Mouse (Mus musculus): ENCODE data around the gene Rora. TPM values are rescaled to one million over a fixed set of nuclear protein-coding genes. Genes with fewer than 3 reads are reported as not detected.

Gene Rora
- polyA plus RNA-seq, 1 experiment from 2014 or later: 8.9 TPM

GRCm38 (mm10) chr9:69004514-69004913 is 350.9 kb downstream of the Rora start:
- Histone ChIP-seq H3K27ac (no peak overlapping the region), H3K36me3 (no peaks in the 10 kb centered on the region), H3K4me2 (no peak overlapping the region), H3K9me3 (replicated peaks) (no peaks in the 10 kb centered on the region), H3K27me3 (no peaks in the 10 kb centered on the region), H3K4me3 (replicated peaks) (no peak overlapping the region), H3K4me1 (no peaks in the 10 kb centered on the region), H3K9ac (no peak overlapping the region)
- WGBS: 77% methylated on average over 9 of the region's 9 CpGs
- no peak for ATAC-seq (replicated peaks; ENCODE audit: low FRiP score)

GRCm38 (mm10) chr9:69006666-69007065 is 353.1 kb downstream of the Rora start:
- no peaks in the 10 kb centered on the region for H3K4me1 ChIP-seq
- ATAC-seq (replicated peaks; ENCODE audit: low FRiP score): no peak
- H3K4me3 ChIP-seq (replicated peaks): no peak overlapping the region
- no peak overlapping the region for H3K9ac ChIP-seq
- no peaks in the 10 kb centered on the region for H3K27me3 ChIP-seq
- H3K4me2 ChIP-seq: no peak overlapping the region
- WGBS: 49% methylated on average over 3 of the region's 3 CpGs
- H3K9me3 ChIP-seq (replicated peaks): no peaks in the 10 kb centered on the region
- no peak overlapping the region for H3K27ac ChIP-seq
- no peaks in the 10 kb centered on the region for H3K36me3 ChIP-seq

GRCm38 (mm10) chr9:69008706-69009105 is 355.1 kb downstream of the Rora start:
- 81% methylated on average over 2 of the region's 2 CpGs for WGBS
- no peaks in the 10 kb centered on the region for H3K4me1 ChIP-seq
- H3K4me2 ChIP-seq: no peak overlapping the region
- no peak overlapping the region for H3K9ac ChIP-seq
- no peak for ATAC-seq (replicated peaks; ENCODE audit: low FRiP score)
- no peaks in the 10 kb centered on the region for H3K27me3 ChIP-seq
- no peaks in the 10 kb centered on the region for H3K36me3 ChIP-seq
- no peak overlapping the region for H3K4me3 ChIP-seq (replicated peaks)
- H3K27ac ChIP-seq: no peak overlapping the region
- no peaks in the 10 kb centered on the region for H3K9me3 ChIP-seq (replicated peaks)

DNA sequence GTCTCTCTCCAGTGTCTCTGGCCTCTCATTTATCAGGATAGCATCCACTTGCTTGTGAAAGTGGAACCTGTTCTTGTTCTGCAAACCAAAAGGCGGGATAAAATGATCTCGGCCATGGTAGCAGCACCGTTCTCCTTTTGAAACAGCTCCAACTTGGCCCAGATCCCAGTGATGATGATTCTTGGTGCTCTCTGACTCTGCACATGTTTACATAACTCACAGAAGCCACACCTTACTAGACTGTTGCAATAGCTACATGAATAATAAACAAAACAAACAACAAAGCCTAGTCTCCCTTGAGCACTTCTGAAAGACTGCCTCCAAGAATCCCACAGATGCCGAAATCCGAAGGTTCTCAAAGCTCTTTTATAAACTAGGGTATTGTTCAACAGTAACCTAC is 357.3 kb downstream of the Rora start:
- no peak overlapping the region for H3K4me2 ChIP-seq
- no peaks in the 10 kb centered on the region for H3K4me1 ChIP-seq
- no peak overlapping the region for H3K9ac ChIP-seq
- H3K36me3 ChIP-seq: no peaks in the 10 kb centered on the region
- no peak overlapping the region for H3K27ac ChIP-seq
- no peak overlapping the region for H3K4me3 ChIP-seq (replicated peaks)
- H3K27me3 ChIP-seq: no peaks in the 10 kb centered on the region
- no peaks in the 10 kb centered on the region for H3K9me3 ChIP-seq (replicated peaks)
- ATAC-seq (replicated peaks; ENCODE audit: low FRiP score): no peak
- WGBS: 74% methylated on average over 5 of the region's 5 CpGs

DNA sequence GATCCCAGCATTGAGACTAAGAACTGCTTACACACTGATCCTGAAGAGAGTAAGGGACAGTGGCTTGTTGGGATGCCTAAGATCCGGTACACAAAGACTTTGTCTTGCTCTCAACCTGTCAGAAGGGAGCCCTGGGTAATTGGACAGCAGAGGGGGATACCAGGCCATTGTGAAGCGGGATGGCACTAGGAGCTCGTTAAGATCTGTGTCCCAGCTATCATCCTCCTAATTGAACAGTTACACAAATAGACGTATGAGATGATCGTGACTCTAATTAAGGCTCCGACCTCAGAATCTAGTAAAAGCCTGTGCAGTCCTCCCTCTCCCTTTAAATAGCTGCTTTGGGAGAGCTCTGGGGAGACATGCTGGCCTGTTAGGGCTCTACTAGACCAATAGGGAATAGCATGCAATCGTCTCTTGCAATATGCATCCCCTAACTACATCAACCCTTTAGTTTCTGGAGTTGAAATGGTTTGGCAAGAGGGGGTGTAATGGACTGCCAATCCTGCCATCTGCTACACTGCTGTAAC is 359.7 kb downstream of the Rora start:
- Histone ChIP-seq H3K27me3 (no peaks in the 10 kb centered on the region), H3K4me2 (no peak overlapping the region), H3K4me1 (no peaks in the 10 kb centered on the region), H3K9ac (no peak overlapping the region), H3K27ac (no peak overlapping the region), H3K36me3 (no peaks in the 10 kb centered on the region), H3K9me3 (replicated peaks) (no peaks in the 10 kb centered on the region), H3K4me3 (replicated peaks) (no peak overlapping the region)
- WGBS: 86% methylated on average over 7 of the region's 7 CpGs
- ATAC-seq (replicated peaks; ENCODE audit: low FRiP score): no peak

DNA sequence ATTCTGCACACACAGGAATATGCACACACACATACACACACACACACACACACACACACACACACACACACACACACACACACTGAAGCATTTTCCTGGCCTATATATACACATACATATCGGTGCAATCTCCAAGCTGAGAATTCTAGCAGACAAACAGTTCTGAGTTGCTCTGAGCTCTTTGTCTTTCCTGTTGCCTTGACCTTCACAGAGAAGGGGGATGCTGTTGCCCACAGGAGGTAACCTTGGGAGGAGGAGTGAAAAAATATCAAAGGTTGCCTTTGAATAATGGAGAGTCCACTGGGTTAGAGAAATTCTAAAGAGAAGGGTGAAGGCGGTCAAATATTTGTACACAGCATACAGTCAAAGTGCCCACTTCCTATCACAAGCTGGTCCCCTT is 360.6 kb downstream of the Rora start:
- H3K9me3 ChIP-seq (replicated peaks): no peaks in the 10 kb centered on the region
- H3K36me3 ChIP-seq: no peaks in the 10 kb centered on the region
- WGBS: 95% methylated on average over 2 of the region's 2 CpGs
- H3K4me3 ChIP-seq (replicated peaks): no peak overlapping the region
- no peaks in the 10 kb centered on the region for H3K4me1 ChIP-seq
- ATAC-seq (replicated peaks; ENCODE audit: low FRiP score): no peak
- no peak overlapping the region for H3K27ac ChIP-seq
- H3K27me3 ChIP-seq: no peaks in the 10 kb centered on the region
- H3K9ac ChIP-seq: no peak overlapping the region
- no peak overlapping the region for H3K4me2 ChIP-seq

DNA sequence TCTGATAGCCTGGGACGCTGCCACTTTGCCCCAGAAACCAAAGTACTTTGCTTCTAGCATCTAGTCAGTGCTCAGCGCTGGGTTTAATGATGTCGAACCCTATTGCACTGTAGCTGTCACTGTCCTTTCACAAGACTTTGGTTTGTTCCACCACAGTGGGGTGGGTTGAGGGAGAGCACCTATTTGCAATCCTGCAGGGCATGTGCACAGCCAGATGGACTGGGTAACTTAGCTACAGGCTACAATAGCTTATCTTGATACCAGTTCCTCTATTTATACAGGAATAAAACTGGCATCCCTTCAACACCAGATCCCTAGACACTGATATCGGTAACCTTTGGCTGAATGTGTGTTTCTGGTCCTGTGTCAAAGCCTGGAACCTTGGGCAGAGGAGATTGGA is 366.8 kb downstream of the Rora start:
- H3K36me3 ChIP-seq: no peaks in the 10 kb centered on the region
- H3K4me2 ChIP-seq: no peak overlapping the region
- H3K4me1 ChIP-seq: no peaks in the 10 kb centered on the region
- no peak overlapping the region for H3K9ac ChIP-seq
- ATAC-seq (replicated peaks; ENCODE audit: low FRiP score): no peak
- WGBS: 95% methylated on average over 4 of the region's 4 CpGs
- no peak overlapping the region for H3K4me3 ChIP-seq (replicated peaks)
- H3K27ac ChIP-seq: no peak overlapping the region
- H3K27me3 ChIP-seq: no peaks in the 10 kb centered on the region
- no peaks in the 10 kb centered on the region for H3K9me3 ChIP-seq (replicated peaks)

- Histone ChIP-seq H3K4me2 (no peak overlapping the region), H3K36me3 (no peaks in the 10 kb centered on the region), H3K9ac (no peak overlapping the region), H3K9me3 (replicated peaks) (no peaks in the 10 kb centered on the region), H3K4me3 (replicated peaks) (no peak overlapping the region), H3K27ac (no peak overlapping the region), H3K27me3 (no peaks in the 10 kb centered on the region), H3K4me1 (no peaks in the 10 kb centered on the region)
- 94% methylated on average over 1 of the region's 1 CpGs for WGBS
- no peak for ATAC-seq (replicated peaks; ENCODE audit: low FRiP score)
Observed at GRCm38 (mm10) chr9:69021482-69021881, 367.9 kb downstream of the Rora start.

DNA sequence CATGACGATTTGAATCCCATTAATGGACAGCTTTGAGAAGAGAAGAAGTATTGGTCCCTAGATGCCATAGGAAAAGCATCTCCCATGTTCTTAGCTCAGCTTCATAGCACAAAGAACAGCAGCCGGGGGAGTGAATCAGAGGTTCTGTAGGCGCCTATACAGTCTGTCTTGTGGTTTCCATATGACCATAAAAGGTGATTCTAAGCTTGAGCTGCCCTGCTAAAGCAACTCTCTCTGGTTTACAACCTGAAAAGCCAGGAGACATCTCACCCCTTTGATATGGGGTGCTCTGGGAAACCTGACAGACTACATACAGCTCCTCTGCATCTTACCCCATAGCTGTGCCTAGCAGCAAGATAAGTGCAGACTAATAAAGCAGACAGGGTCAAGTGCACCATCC is 369.7 kb downstream of the Rora start:
- no peak overlapping the region for H3K4me3 ChIP-seq (replicated peaks)
- no peak overlapping the region for H3K4me2 ChIP-seq
- H3K27ac ChIP-seq: no peak overlapping the region
- H3K4me1 ChIP-seq: no peaks in the 10 kb centered on the region
- WGBS: 63% methylated on average over 3 of the region's 3 CpGs
- H3K27me3 ChIP-seq: no peaks in the 10 kb centered on the region
- H3K36me3 ChIP-seq: no peaks in the 10 kb centered on the region
- no peak for ATAC-seq (replicated peaks; ENCODE audit: low FRiP score)
- H3K9me3 ChIP-seq (replicated peaks): no peaks in the 10 kb centered on the region
- no peak overlapping the region for H3K9ac ChIP-seq

- 77% methylated on average over 4 of the region's 4 CpGs for WGBS
- no peak overlapping the region for H3K4me2 ChIP-seq
- H3K9ac ChIP-seq: no peak overlapping the region
- ATAC-seq (replicated peaks; ENCODE audit: low FRiP score): no peak
- H3K4me1 ChIP-seq: no peaks in the 10 kb centered on the region
- no peak overlapping the region for H3K4me3 ChIP-seq (replicated peaks)
- H3K9me3 ChIP-seq (replicated peaks): no peaks in the 10 kb centered on the region
- no peak overlapping the region for H3K27ac ChIP-seq
- no peaks in the 10 kb centered on the region for H3K27me3 ChIP-seq
- no peaks in the 10 kb centered on the region for H3K36me3 ChIP-seq
Observed at GRCm38 (mm10) chr9:69028177-69028576, 374.6 kb downstream of the Rora start.

DNA sequence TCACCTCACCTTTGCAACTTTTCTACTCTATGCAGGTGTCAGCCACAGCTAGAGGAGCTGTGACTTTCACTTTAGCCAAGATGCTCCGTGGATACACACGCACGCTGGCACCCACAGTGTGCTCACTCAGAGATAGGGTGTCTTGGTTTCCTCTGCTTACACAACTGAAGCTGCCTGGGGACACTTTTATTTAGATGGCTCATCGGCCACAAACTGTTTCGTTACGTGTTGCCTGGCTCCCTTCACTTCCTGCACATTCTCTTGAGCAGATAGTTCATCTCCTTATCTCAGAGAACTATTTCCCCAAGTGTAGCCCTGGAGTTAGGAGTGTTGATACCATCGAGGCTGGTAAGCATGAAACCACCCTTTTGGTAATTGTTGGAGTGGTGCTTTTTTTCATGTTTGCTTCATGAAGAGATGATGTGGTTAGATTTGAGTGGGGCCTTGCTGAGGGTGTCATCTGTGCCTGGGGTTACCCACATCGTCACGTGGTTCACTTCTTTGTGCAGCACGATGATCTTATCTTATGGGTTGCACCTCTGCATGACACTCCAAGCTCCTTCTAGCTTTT is 380.8 kb downstream of the Rora start:
- ATAC-seq (replicated peaks; ENCODE audit: low FRiP score): no peak
- H3K4me3 ChIP-seq (replicated peaks): no peak overlapping the region
- no peaks in the 10 kb centered on the region for H3K9me3 ChIP-seq (replicated peaks)
- H3K9ac ChIP-seq: no peak overlapping the region
- H3K27ac ChIP-seq: no peak overlapping the region
- 87% methylated on average over 10 of the region's 10 CpGs for WGBS
- H3K36me3 ChIP-seq: no peaks in the 10 kb centered on the region
- H3K4me1 ChIP-seq: no peaks in the 10 kb centered on the region
- H3K27me3 ChIP-seq: no peaks in the 10 kb centered on the region
- no peak overlapping the region for H3K4me2 ChIP-seq

DNA sequence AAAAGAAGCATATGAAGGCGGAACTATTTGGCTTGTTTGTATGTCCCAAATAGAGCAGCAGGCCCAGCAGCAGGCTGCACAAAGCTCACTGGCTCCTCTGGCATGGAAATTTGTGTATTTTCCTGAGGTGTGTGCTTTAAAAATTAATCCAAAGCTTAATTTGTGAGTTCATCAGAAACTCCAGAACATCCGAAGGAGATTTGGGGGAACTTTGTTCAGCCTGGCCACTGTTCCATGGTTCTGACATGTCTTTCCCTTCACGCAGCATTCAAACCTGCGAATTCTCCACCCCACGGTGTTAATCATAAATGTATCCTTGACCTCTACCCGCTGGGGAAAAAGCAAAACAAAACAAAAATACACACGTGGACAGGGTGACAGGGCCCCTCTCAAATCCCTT is 381.9 kb downstream of the Rora start:
- 76% methylated on average over 7 of the region's 7 CpGs for WGBS
- Histone ChIP-seq H3K4me2 (no peak overlapping the region), H3K4me1 (no peaks in the 10 kb centered on the region), H3K27ac (no peak overlapping the region), H3K9me3 (replicated peaks) (no peaks in the 10 kb centered on the region), H3K4me3 (replicated peaks) (no peak overlapping the region), H3K36me3 (no peaks in the 10 kb centered on the region), H3K27me3 (no peaks in the 10 kb centered on the region), H3K9ac (no peak overlapping the region)
- no peak for ATAC-seq (replicated peaks; ENCODE audit: low FRiP score)

DNA sequence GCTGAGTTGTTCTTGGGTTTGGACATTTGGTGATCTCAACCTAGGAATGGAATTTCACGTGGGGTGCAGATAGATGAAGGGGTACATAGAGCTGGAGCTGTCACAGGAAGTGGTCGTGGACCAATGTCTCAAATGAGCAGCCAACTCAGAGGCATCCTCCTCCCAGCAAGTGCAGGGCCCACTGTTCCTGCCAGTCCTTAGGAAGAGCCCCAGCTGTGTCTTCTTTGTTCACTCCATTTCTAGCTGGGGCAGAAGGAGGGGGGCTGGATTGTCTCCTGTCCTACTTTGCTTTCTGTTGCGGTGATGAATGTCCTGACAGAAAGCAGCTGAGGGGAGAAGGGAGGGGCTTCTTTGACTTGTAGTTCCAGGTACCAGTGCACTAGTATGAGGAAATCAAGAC is 382.7 kb downstream of the Rora start:
- H3K9ac ChIP-seq: no peak overlapping the region
- H3K4me2 ChIP-seq: no peak overlapping the region
- H3K4me3 ChIP-seq (replicated peaks): no peak overlapping the region
- no peak overlapping the region for H3K27ac ChIP-seq
- no peak for ATAC-seq (replicated peaks; ENCODE audit: low FRiP score)
- H3K27me3 ChIP-seq: no peaks in the 10 kb centered on the region
- H3K36me3 ChIP-seq: no peaks in the 10 kb centered on the region
- WGBS: 48% methylated on average over 3 of the region's 3 CpGs
- H3K4me1 ChIP-seq: no peaks in the 10 kb centered on the region
- H3K9me3 ChIP-seq (replicated peaks): no peaks in the 10 kb centered on the region
